Mouse (Mus musculus) limb, embryonic 12.5 days (tissue): Measurements from ENCODE around the gene Cntnap2. TPM values are rescaled to one million over a fixed set of nuclear protein-coding genes. Genes with fewer than 3 reads are reported as not detected.
"Not testable (repeated sequence)": the region's sequence is repeated elsewhere in the genome, so short reads cannot be mapped to it uniquely, and the experiment has no call there.

Source experiments
- ATAC-seq: fragments of 200-750 bp; cut with Nextera tagmentation; 2 replicates; pipeline ENCODE4 v1.8.0; 2017; ENCODE audit warnings: low read depth, moderate TSS enrichment; ENCODE audit not compliant: insufficient number of reproducible peaks, insufficient read depth, low FRiP score, low TSS enrichment
- H3K27ac ChIP-seq: fragments of 300-500 bp; sonication (generic); 2 replicates; pipeline ENCODE4 v1.5.1; 2016; ENCODE audit warnings: mild to moderate bottlenecking, moderate library complexity
- H3K27me3 ChIP-seq: fragments of 300-500 bp; sonication (generic); 2 replicates; pipeline ENCODE4 v1.6.1; 2016; ENCODE audit warnings: mild to moderate bottlenecking, moderate library complexity
- H3K36me3 ChIP-seq: fragments of 300-500 bp; sonication (generic); 2 replicates; pipeline ENCODE4 v1.6.1; 2016; ENCODE audit warnings: mild to moderate bottlenecking, moderate library complexity
- H3K4me1 ChIP-seq: fragments of 300-500 bp; sonication (generic); replicated peaks from 2 replicates; pipeline ENCODE4 v1.6.1; 2016
- H3K4me2 ChIP-seq: fragments of 300-500 bp; sonication (generic); 2 replicates; pipeline ENCODE4 v1.6.1; 2016; ENCODE audit warnings: mild to moderate bottlenecking, moderate library complexity
- H3K4me3 ChIP-seq: fragments of 300-500 bp; sonication (generic); replicated peaks from 2 replicates; pipeline ENCODE4 v1.5.1; 2016; ENCODE audit warnings: mild to moderate bottlenecking
- H3K9ac ChIP-seq: fragments of 300-500 bp; sonication (generic); replicated peaks from 2 replicates; pipeline ENCODE4 v1.6.1; 2016; ENCODE audit warnings: mild to moderate bottlenecking, moderate library complexity
- H3K9me3 ChIP-seq: fragments of 300-500 bp; sonication (generic); 2 replicates; pipeline ENCODE4 v1.6.1; 2016; ENCODE audit warnings: mild to moderate bottlenecking, moderate library complexity
- WGBS: fragments of 180-500 bp; shearing (Covaris S2); methylation state at CpG from one replicate; pipeline ENCODE4 v1.1.7; 2016; 5-methylcytosine and 5-hydroxymethylcytosine counted together
- polyA plus RNA-seq: library from polyadenylated mRNA; unstranded; fragments of >200 nt; fragmentation: Nextera tagmentation; extraction: Ambion mirVana; gene quantifications from 2 replicates; pipeline ENCODE4 v1.2.1, GENCODE M21; 2016

Gene Cntnap2
- polyA plus RNA-seq, 1 experiment from 2014 or later = 1.6 TPM

DNA sequence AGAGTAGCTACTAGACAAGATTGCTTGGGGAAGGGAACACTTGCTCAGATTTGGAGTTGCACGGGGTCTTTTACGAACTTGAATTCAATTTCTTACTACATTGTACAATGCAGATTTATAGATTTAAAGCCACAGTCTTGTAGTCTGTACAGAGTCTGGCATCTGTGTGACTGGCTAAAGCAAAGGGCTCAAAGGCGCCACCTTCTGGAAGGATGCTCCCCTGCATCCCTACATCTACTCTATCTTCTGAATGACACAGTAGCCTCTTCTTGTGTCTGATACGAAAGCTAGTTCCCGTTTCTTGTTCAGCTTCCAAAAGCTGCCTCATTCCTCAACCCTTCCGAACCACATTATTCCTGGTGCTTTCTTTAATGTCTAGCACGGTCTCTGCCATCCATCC is 2129.0 kb downstream of the Cntnap2 start:
- H3K27ac ChIP-seq = no peak overlapping the region
- peaks cover 7% of the 10 kb centered on the region; the same call in 1 of the 2 replicates for H3K27me3 ChIP-seq
- no peaks in the 10 kb centered on the region for H3K4me1 ChIP-seq
- ATAC-seq = no peak; the same call in 1 of the 2 replicates
- 62% methylated on average over 7 of the region's 7 CpGs for WGBS
- no peak overlapping the region for H3K4me2 ChIP-seq
- H3K36me3 ChIP-seq = no peaks in the 10 kb centered on the region
- H3K4me3 ChIP-seq = no peak overlapping the region
- no peaks in the 10 kb centered on the region for H3K9me3 ChIP-seq
- no peak overlapping the region for H3K9ac ChIP-seq

GRCm38 (mm10) chr6:47188596-47188995 is 2129.4 kb downstream of the Cntnap2 start:
- not testable (repeated sequence) for H3K4me2 ChIP-seq, H3K27ac ChIP-seq, H3K27me3 ChIP-seq, H3K9ac ChIP-seq, H3K9me3 ChIP-seq, ATAC-seq, H3K36me3 ChIP-seq, H3K4me3 ChIP-seq, H3K4me1 ChIP-seq
- WGBS = 90% methylated on average over 6 of the region's 6 CpGs

DNA sequence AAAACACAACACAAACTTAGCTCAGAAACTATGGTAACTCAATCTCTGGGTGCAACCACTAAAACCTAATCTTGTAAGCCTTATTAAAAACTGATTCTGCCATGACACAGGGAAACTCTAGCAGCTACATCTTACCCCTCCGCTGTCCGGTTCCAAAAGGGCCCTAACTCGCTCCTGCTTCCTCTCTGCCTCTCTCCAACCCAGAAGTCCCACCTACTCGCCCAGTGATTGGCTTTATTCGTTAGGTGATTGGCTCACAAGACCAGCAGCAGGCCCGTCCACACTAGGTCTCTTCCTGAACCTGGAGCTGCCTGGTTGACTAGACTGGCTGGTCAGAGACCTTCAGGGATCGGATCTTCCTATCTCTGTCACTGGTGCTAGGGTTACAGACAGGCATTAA is 2131.1 kb downstream of the Cntnap2 start:
- Histone ChIP-seq H3K4me1 (no peaks in the 10 kb centered on the region), H3K27ac (no peak overlapping the region), H3K36me3 (no peaks in the 10 kb centered on the region), H3K4me2 (no peak overlapping the region), H3K4me3 (no peak overlapping the region), H3K27me3 (peaks cover 7% of the 10 kb centered on the region; the same call in 1 of the 2 replicates), H3K9me3 (no peaks in the 10 kb centered on the region), H3K9ac (no peak overlapping the region)
- 74% methylated on average over 7 of the region's 7 CpGs for WGBS
- no peak for ATAC-seq

GRCm38 (mm10) chr6:47191277-47191800 is 2132.2 kb downstream of the Cntnap2 start:
- H3K4me3 ChIP-seq = no peak overlapping the region
- no peaks in the 10 kb centered on the region for H3K4me1 ChIP-seq
- H3K36me3 ChIP-seq = no peaks in the 10 kb centered on the region
- no peak overlapping the region for H3K9ac ChIP-seq
- no peak for ATAC-seq
- peak overlapping the region; percentile 35 for H3K4me2 ChIP-seq
- H3K27ac ChIP-seq = no peak overlapping the region
- WGBS = 23% methylated on average over 7 of the region's 7 CpGs
- H3K27me3 ChIP-seq = peaks cover 7% of the 10 kb centered on the region; the same call in 1 of the 2 replicates
- H3K9me3 ChIP-seq = no peaks in the 10 kb centered on the region

GRCm38 (mm10) chr6:47191940-47192339 is 2132.8 kb downstream of the Cntnap2 start:
- Histone ChIP-seq H3K4me3 (no peak overlapping the region), H3K27ac (no peak overlapping the region), H3K9ac (no peak overlapping the region), H3K9me3 (no peaks in the 10 kb centered on the region), H3K4me1 (no peaks in the 10 kb centered on the region), H3K27me3 (peaks cover 7% of the 10 kb centered on the region; the same call in 1 of the 2 replicates), H3K4me2 (peak overlapping the region; percentile 35), H3K36me3 (no peaks in the 10 kb centered on the region)
- WGBS = 92% methylated on average over 10 of the region's 10 CpGs
- no peak for ATAC-seq

DNA sequence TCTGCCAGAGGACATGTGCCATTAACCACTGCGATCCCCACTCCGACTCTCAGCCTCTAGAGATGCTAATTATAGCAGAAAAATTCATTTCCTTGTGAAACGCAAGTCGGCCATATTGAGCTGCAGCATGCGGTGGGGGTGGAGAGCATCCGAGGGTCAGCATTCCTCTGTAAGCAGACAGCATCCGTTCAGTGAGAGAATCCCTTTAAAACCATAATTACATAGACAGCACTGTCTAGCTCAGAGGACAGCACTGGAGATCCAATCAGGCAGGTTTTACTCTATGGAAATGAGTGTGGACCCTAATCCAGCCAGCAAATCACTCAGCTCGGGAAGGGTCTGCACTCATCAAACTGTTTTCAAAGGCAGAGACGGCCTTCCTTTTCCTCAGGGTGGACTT is 2133.3 kb downstream of the Cntnap2 start:
- no peak for ATAC-seq
- H3K27ac ChIP-seq = no peak overlapping the region
- 72% methylated on average over 9 of the region's 9 CpGs for WGBS
- no peak overlapping the region for H3K9ac ChIP-seq
- H3K36me3 ChIP-seq = no peaks in the 10 kb centered on the region
- H3K4me1 ChIP-seq = no peaks in the 10 kb centered on the region
- H3K9me3 ChIP-seq = no peaks in the 10 kb centered on the region
- no peak overlapping the region for H3K4me3 ChIP-seq
- H3K4me2 ChIP-seq = no peak overlapping the region
- H3K27me3 ChIP-seq = peaks cover 7% of the 10 kb centered on the region; the same call in 1 of the 2 replicates

GRCm38 (mm10) chr6:47197570-47197969 is 2138.4 kb downstream of the Cntnap2 start:
- ATAC-seq = no peak
- Histone ChIP-seq H3K4me2 (no peak overlapping the region), H3K4me1 (no peaks in the 10 kb centered on the region), H3K27ac (no peak overlapping the region), H3K27me3 (peaks cover 3% of the 10 kb centered on the region; the same call in 1 of the 2 replicates), H3K9me3 (0 out of 2 replicates have a peak, but pooled peaks cover 5% of the 10 kb centered on the region), H3K4me3 (no peak overlapping the region), H3K9ac (no peak overlapping the region), H3K36me3 (no peaks in the 10 kb centered on the region)

DNA sequence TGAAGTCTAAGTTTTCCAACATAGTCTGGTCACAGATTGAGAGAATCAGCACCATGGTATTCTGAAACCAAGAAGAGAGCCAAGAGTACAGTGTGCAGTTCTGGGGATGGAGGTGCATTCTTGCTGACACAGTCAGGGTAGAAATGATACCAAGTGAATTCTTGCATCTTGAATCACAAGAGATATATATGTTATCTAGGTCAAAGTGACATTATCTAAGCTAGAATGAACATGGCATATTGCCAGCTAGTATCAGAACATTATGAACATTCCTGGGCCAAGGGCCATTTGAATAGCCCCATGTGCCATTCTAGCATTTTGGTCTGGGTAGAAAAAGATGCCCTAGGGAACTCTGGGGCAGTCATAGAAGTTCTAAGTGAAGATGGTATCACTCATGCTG is 2141.5 kb downstream of the Cntnap2 start:
- Histone ChIP-seq H3K9ac (no peak overlapping the region), H3K36me3 (no peaks in the 10 kb centered on the region), H3K4me2 (no peak overlapping the region), H3K4me1 (no peaks in the 10 kb centered on the region), H3K27me3 (no peaks in the 10 kb centered on the region), H3K4me3 (no peak overlapping the region), H3K9me3 (0 out of 2 replicates have a peak, but pooled peaks cover 5% of the 10 kb centered on the region), H3K27ac (no peak overlapping the region)
- ATAC-seq = no peak

DNA sequence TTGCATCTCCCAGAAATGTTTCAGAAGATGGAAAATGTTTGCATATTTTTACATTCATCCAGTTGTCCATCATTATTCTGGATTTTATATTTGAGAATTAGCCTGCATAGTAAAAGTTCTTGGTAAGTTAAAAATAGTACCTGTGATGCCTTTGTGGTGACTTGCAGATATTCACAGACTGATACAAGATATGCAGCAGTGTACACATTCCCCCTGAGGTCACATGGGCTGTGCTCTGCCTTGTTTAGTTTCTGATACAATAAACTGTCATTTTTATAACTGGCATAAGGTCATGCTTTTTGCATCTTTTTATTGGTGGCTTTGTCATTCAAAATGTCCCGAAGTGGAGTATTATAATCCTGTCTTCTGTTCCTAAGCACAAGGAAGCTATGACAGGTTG is 2148.9 kb downstream of the Cntnap2 start:
- no peaks in the 10 kb centered on the region for H3K36me3 ChIP-seq
- H3K4me2 ChIP-seq = no peak overlapping the region
- no peak overlapping the region for H3K27ac ChIP-seq
- no peaks in the 10 kb centered on the region for H3K9me3 ChIP-seq
- no peak overlapping the region for H3K9ac ChIP-seq
- ATAC-seq = no peak
- H3K4me1 ChIP-seq = no peaks in the 10 kb centered on the region
- 77% methylated on average over 1 of the region's 1 CpGs for WGBS
- H3K27me3 ChIP-seq = no peaks in the 10 kb centered on the region
- no peak overlapping the region for H3K4me3 ChIP-seq

DNA sequence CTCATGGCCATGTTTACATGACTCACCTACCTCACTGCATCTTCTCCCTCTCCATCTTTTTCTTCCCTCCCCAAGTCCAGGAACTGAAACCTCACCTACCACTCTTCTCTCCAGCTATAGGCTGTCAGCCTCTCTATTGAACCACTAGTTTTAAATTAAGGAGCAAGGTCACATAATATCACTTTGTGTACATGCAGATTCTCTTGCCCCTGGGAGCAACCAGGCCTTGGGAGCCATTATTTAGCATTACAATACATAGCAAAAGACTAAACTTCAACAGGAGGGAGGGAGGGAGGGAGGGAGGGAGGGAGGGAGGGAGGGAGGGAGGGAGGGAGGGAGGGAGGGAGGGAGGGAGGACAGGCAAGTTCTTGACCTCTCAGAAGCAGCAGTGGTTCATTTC is 2155.6 kb downstream of the Cntnap2 start:
- Histone ChIP-seq H3K4me1 (peaks cover 9% of the 10 kb centered on the region), H3K27me3 (no peaks in the 10 kb centered on the region), H3K9me3 (no peaks in the 10 kb centered on the region), H3K4me3 (no peak overlapping the region), H3K36me3 (no peaks in the 10 kb centered on the region), H3K9ac (no peak overlapping the region), H3K27ac (no peak overlapping the region), H3K4me2 (no peak overlapping the region)
- ATAC-seq = no peak

DNA sequence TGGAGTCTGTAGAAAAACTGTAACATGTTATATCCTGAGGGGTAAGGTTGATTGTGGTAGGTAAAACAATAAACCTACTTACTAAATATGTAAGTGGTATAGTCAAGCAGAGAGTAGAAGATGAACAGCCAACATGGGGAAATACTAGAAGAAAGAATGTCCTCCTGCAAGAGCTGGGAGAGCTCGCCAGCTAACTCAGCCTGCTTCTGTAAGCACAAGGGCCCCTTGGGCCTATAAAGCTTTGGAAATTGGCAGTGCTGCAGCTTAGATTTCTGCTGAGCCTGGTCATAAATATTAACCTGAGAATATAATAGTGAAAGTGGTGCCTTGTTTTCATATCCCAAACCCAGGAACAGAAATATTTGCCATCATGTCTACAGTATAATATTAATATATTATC is 2164.4 kb downstream of the Cntnap2 start:
- H3K27me3 ChIP-seq, H3K9me3 ChIP-seq, ATAC-seq, H3K4me2 ChIP-seq, H3K36me3 ChIP-seq, H3K4me3 ChIP-seq, H3K9ac ChIP-seq: not testable (repeated sequence)
- Histone ChIP-seq H3K27ac (peak overlapping the region; percentile 17; the same call in 1 of the 2 replicates), H3K4me1 (peaks cover 16% of the 10 kb centered on the region)
- WGBS = 25% methylated on average over 1 of the region's 1 CpGs

DNA sequence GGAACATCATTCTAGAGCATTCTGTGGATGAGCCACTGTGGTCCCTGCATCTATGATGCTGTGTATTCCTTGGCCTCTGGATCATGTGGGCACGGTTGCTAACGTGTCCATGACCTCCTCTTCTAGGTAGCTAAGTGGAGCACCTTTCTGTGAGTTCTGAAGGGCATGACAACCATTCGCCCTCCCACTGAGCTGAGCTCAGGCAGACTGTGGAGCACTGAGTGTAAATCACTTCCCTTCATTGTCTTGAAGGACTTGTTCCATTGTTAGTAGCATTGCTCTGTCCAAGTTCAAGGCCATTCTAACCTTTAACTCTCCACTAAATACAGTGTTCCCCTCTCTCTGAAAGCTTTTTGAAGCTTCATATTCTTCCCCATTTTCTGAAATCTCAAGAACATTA is 2166.2 kb downstream of the Cntnap2 start:
- not testable (repeated sequence) for H3K27ac ChIP-seq, H3K27me3 ChIP-seq, H3K9ac ChIP-seq, H3K4me3 ChIP-seq, H3K36me3 ChIP-seq, ATAC-seq, H3K9me3 ChIP-seq, H3K4me2 ChIP-seq
- WGBS = 70% methylated on average over 3 of the region's 3 CpGs
- H3K4me1 ChIP-seq = peaks cover 18% of the 10 kb centered on the region
